Mouse (Mus musculus) kidney, adult 2 months (tissue): ENCODE data around the gene Ddx20.

Experiments used
- CTCF ChIP-seq: fragments of 200-500 bp; conservative IDR thresholded peaks from 2 replicates; pipeline ENCODE4 v1.5.1; 2011; ENCODE audit warnings: low read depth, mild to moderate bottlenecking, control low read depth, low read length, moderate library complexity, mixed read lengths; ENCODE audit not compliant: insufficient read depth, insufficient read length
- POLR2A ChIP-seq: fragments of 200-500 bp; IDR thresholded peaks from one replicate; pipeline ENCODE4 v1.6.1; 2011; ENCODE audit warnings: low read depth, low read length, control low read depth

GRCm38 (mm10) chr3:105670801-105671200 is 16.6 kb downstream of the Ddx20 start:
- TF ChIP-seq CTCF: no peak
- TF ChIP-seq POLR2A: no peak
